ENCODE assay signal across 31 mouse cellular contexts in the genomic region with DNA sequence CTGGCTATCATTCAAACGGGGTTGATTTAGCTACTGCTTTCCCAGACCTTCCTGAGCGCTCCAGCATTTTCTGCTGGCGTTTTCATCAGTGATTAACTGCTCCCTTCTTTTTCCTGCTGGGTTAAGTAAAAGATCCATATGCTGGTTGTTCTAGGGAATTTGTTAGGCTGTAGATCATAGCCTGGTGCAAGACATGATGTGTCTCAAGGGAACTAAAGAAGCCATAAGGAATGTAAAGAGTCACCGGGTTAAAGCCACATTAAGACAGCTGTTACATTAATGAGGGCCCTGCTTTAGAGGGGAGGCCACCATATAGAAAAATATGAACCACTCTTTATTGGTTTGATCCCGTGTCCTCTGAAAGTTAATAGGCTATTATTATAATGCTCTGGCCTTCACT.
DNase-seq lines count a peak whose midpoint lies in the region; ATAC-seq lines count a peak whose summit lies in the region.
"Had no signal": no experiment of that assay in that cellular context is flagged by ENCODE, and none has a peak within 500 bp of the region (broad histone marks: within the 10 kb centered on the region; RNA-seq: fewer than 3 reads in every experiment).

No protein-coding gene starts in this region.

- no peaks in the 10 kb centered on the region for H3K36me3 ChIP-seq in kidney, embryonic 14.5 days (ENCODE audit: control insufficient read depth, insufficient read depth, low read length)
- no peaks in the 10 kb centered on the region for H3K36me3 ChIP-seq in neural tube, embryonic 11.5 days (ENCODE audit: control insufficient read depth, insufficient read depth, low read length)
- no peaks in the 10 kb centered on the region for H3K36me3 ChIP-seq in neural tube, embryonic 13.5 days
- H3K36me3 ChIP-seq: forebrain, embryonic 12.5 days; intestine, embryonic 15.5 days; limb, embryonic 15.5 days; liver, embryonic 13.5 days; midbrain, embryonic 15.5 days had no signal

- H3K9ac ChIP-seq in kidney, embryonic 14.5 days (ENCODE audit: low read depth, low read length) = no peak overlapping the region
- H3K9ac ChIP-seq in neural tube, embryonic 11.5 days (ENCODE audit: low read length) = no peak overlapping the region
- no peak overlapping the region for H3K9ac ChIP-seq in neural tube, embryonic 13.5 days
- H3K9ac ChIP-seq: embryonic facial prominence, embryonic 13.5 days; forebrain, embryonic 12.5 days; forebrain, postnatal 0 days; intestine, embryonic 15.5 days; limb, embryonic 15.5 days; liver, embryonic 13.5 days; midbrain, embryonic 15.5 days had no signal

- no peak overlapping the region for H3K4me2 ChIP-seq in kidney, embryonic 14.5 days (replicated peaks; ENCODE audit: low read depth, low read length)
- H3K4me2 ChIP-seq in neural tube, embryonic 11.5 days (ENCODE audit: low read depth) = no peak overlapping the region
- H3K4me2 ChIP-seq in neural tube, embryonic 13.5 days = no peak overlapping the region
- H3K4me2 ChIP-seq: embryonic facial prominence, embryonic 13.5 days; forebrain, embryonic 12.5 days; intestine, embryonic 15.5 days; limb, embryonic 15.5 days; liver, embryonic 13.5 days; midbrain, embryonic 15.5 days had no signal

- no peaks in the 10 kb centered on the region for H3K9me3 ChIP-seq in kidney, embryonic 14.5 days (ENCODE audit: control insufficient read depth, low read length)
- no peaks in the 10 kb centered on the region for H3K9me3 ChIP-seq in neural tube, embryonic 11.5 days (ENCODE audit: control insufficient read depth, low read length)
- no peaks in the 10 kb centered on the region for H3K9me3 ChIP-seq in neural tube, embryonic 13.5 days
- H3K9me3 ChIP-seq: embryonic facial prominence, embryonic 13.5 days; forebrain, embryonic 12.5 days; intestine, embryonic 15.5 days; limb, embryonic 15.5 days; liver, embryonic 13.5 days; midbrain, embryonic 15.5 days had no signal

- H3K4me1 ChIP-seq in kidney, embryonic 14.5 days (ENCODE audit: control insufficient read depth, insufficient read depth, low read length) = no peaks in the 10 kb centered on the region
- H3K4me1 ChIP-seq in neural tube, embryonic 11.5 days (ENCODE audit: control insufficient read depth, insufficient read depth, low read length) = no peaks in the 10 kb centered on the region
- peaks cover 5% of the 10 kb centered on the region; the same call in 1 of the 2 replicates for H3K4me1 ChIP-seq in neural tube, embryonic 13.5 days (replicated peaks)
- H3K4me1 ChIP-seq: forebrain, embryonic 12.5 days; intestine, embryonic 15.5 days; limb, embryonic 15.5 days; liver, embryonic 13.5 days; midbrain, embryonic 15.5 days had no signal

- WGBS in kidney, embryonic 14.5 days = 29% methylated on average over 5 of the region's 5 CpGs
- WGBS in neural tube, embryonic 11.5 days = 30% methylated on average over 5 of the region's 5 CpGs
- WGBS in neural tube, embryonic 13.5 days = 22% methylated on average over 5 of the region's 5 CpGs

- DNase-seq in kidney, adult 11 months = no peak
- no peak for DNase-seq in neural tube, embryonic 11.5 days (ENCODE audit: low spot score)
- DNase-seq in neural tube, embryonic 10.5 days (ENCODE audit: extremely low spot score, low spot score) = no peak
- DNase-seq in forelimb bud, embryonic 11.5 days (ENCODE audit: low read depth, low spot score) = peak; percentile 48
- no peak for DNase-seq in ovary, postnatal 36 days (ENCODE audit: low spot score)
- DNase-seq: adrenal gland, adult 2 months; adrenal gland, postnatal 36 days; cerebellum, adult 18-20 months; cerebellum, postnatal 10 days; forebrain, postnatal 0 days; gastrocnemius, postnatal 10 days; heart, postnatal 14 days; kidney, adult 9 months; layer of hippocampus, adult 9-11 months; liver, embryonic 13.5 days; lung, adult 18-20 months; right cerebral cortex, adult 18-20 months; right cerebral cortex, postnatal 4 days; thymus, adult 2 months; thymus, postnatal 4 days had no signal

- H3K27ac ChIP-seq in kidney, embryonic 14.5 days (ENCODE audit: low read depth, low read length) = no peak overlapping the region
- no peak overlapping the region for H3K27ac ChIP-seq in neural tube, embryonic 11.5 days (ENCODE audit: low read depth, low read length)
- H3K27ac ChIP-seq in neural tube, embryonic 13.5 days (replicated peaks) = no peak overlapping the region
- H3K27ac ChIP-seq: embryonic facial prominence, embryonic 13.5 days; forebrain, embryonic 12.5 days; intestine, embryonic 15.5 days; limb, embryonic 15.5 days; liver, embryonic 13.5 days; macrophage; midbrain, embryonic 15.5 days had no signal

- H3K27me3 ChIP-seq in kidney, embryonic 14.5 days (ENCODE audit: control insufficient read depth, insufficient read depth, low read length) = peaks cover 64% of the 10 kb centered on the region
- H3K27me3 ChIP-seq in neural tube, embryonic 11.5 days (ENCODE audit: control insufficient read depth, insufficient read depth, low read length) = peaks cover 42% of the 10 kb centered on the region
- H3K27me3 ChIP-seq in neural tube, embryonic 13.5 days = peaks cover 55% of the 10 kb centered on the region
- H3K27me3 ChIP-seq: embryonic facial prominence, embryonic 13.5 days had no signal

- peak; percentile 87; the same call in 1 of the 2 replicates for ATAC-seq in kidney, embryonic 14.5 days (ENCODE audit: low FRiP score, low TSS enrichment)
- peak; percentile 38; the same call in 1 of the 2 replicates for ATAC-seq in neural tube, embryonic 11.5 days (ENCODE audit: insufficient read depth, low FRiP score, low TSS enrichment)
- ATAC-seq in neural tube, embryonic 13.5 days (ENCODE audit: low read depth) = peak; percentile 36; the same call in 1 of the 2 replicates
- no peak for ATAC-seq in erythroblast, adult 5-6 weeks (replicated peaks; ENCODE audit: low FRiP score, poor library complexity, severe bottlenecking)
- ATAC-seq: forebrain, postnatal 0 days; hindbrain, embryonic 16.5 days; intestine, embryonic 15.5 days; lung, postnatal 0 days; midbrain, embryonic 15.5 days had no signal

- H3K4me3 ChIP-seq in kidney, embryonic 14.5 days (ENCODE audit: low read length) = no peak overlapping the region
- H3K4me3 ChIP-seq in neural tube, embryonic 11.5 days (ENCODE audit: low read depth, low read length) = no peak overlapping the region
- no peak overlapping the region for H3K4me3 ChIP-seq in neural tube, embryonic 13.5 days
- H3K4me3 ChIP-seq: embryonic facial prominence, embryonic 13.5 days; forebrain, embryonic 12.5 days; intestine, embryonic 15.5 days; limb, embryonic 15.5 days; liver, embryonic 13.5 days; midbrain, embryonic 15.5 days had no signal
